Mouse (Mus musculus) liver, embryonic 11.5 days (tissue): ENCODE results near the gene Zfp777. TPM values are rescaled to one million over a fixed set of nuclear protein-coding genes. Genes with fewer than 3 reads are reported as not detected.

ENCODE experiments used
- ATAC-seq: fragments of 200-750 bp; cut with Nextera tagmentation; replicated peaks from 2 replicates; pipeline ENCODE4 v1.8.0; 2017; ENCODE audit warnings: moderate number of reproducible peaks, mild to moderate bottlenecking, moderate TSS enrichment, moderate library complexity; ENCODE audit not compliant: low FRiP score
- DNase-seq: peaks from one replicate; pipeline ENCODE4 v3.0.0-alpha.2; 2017; ENCODE audit warnings: low spot score
- H3K27ac ChIP-seq: fragments of 300-500 bp; sonication (generic); 2 replicates; pipeline ENCODE4 v1.5.1; 2014; ENCODE audit warnings: mild to moderate bottlenecking, low read depth, low read length, control low read depth
- H3K27me3 ChIP-seq: fragments of 300-500 bp; sonication (generic); replicated peaks from 2 replicates; pipeline ENCODE4 v1.6.1; 2014; ENCODE audit warnings: low read length, mixed read lengths; ENCODE audit not compliant: control insufficient read depth, insufficient read depth
- H3K36me3 ChIP-seq: fragments of 300-500 bp; sonication (generic); 2 replicates; pipeline ENCODE4 v1.6.1; 2014; ENCODE audit warnings: mild to moderate bottlenecking, low read length, moderate library complexity, mixed read lengths; ENCODE audit not compliant: control insufficient read depth, insufficient read depth
- H3K4me1 ChIP-seq: fragments of 300-500 bp; sonication (generic); replicated peaks from 2 replicates; pipeline ENCODE4 v1.6.1; 2014; ENCODE audit warnings: low read length, mixed read lengths; ENCODE audit not compliant: control insufficient read depth, insufficient read depth
- H3K4me2 ChIP-seq: fragments of 300-500 bp; sonication (generic); 2 replicates; pipeline ENCODE4 v1.6.1; 2014; ENCODE audit warnings: mild to moderate bottlenecking, control low read depth, moderate library complexity
- H3K4me3 ChIP-seq: fragments of 300-500 bp; sonication (generic); 2 replicates; pipeline ENCODE4 v1.5.1; 2014; ENCODE audit warnings: low read depth, low read length, control low read depth
- H3K9ac ChIP-seq: fragments of 300-500 bp; sonication (generic); 2 replicates; pipeline ENCODE4 v1.6.1; 2014; ENCODE audit warnings: low read depth, low read length, control low read depth
- H3K9me3 ChIP-seq: fragments of 300-500 bp; sonication (generic); 2 replicates; pipeline ENCODE4 v1.6.1; 2016; ENCODE audit warnings: low read length, inconsistent platforms, mixed read lengths; ENCODE audit not compliant: control insufficient read depth
- WGBS: fragments of 180-500 bp; shearing (Covaris S2); extraction: QIAGEN DNeasy Blood & Tissue Kit; methylation state at CpG from one replicate; pipeline ENCODE4 v1.1.7; 2014; 5-methylcytosine and 5-hydroxymethylcytosine counted together
- polyA plus RNA-seq: library from polyadenylated mRNA; unstranded; fragments of >200 nt; fragmentation: Nextera tagmentation; extraction: Ambion mirVana; gene quantifications from 2 replicates; pipeline ENCODE4 v1.2.1, GENCODE M21; 2014

Gene Zfp777
- polyA plus RNA-seq, 1 experiment from 2014 or later = 8.6 TPM

DNA sequence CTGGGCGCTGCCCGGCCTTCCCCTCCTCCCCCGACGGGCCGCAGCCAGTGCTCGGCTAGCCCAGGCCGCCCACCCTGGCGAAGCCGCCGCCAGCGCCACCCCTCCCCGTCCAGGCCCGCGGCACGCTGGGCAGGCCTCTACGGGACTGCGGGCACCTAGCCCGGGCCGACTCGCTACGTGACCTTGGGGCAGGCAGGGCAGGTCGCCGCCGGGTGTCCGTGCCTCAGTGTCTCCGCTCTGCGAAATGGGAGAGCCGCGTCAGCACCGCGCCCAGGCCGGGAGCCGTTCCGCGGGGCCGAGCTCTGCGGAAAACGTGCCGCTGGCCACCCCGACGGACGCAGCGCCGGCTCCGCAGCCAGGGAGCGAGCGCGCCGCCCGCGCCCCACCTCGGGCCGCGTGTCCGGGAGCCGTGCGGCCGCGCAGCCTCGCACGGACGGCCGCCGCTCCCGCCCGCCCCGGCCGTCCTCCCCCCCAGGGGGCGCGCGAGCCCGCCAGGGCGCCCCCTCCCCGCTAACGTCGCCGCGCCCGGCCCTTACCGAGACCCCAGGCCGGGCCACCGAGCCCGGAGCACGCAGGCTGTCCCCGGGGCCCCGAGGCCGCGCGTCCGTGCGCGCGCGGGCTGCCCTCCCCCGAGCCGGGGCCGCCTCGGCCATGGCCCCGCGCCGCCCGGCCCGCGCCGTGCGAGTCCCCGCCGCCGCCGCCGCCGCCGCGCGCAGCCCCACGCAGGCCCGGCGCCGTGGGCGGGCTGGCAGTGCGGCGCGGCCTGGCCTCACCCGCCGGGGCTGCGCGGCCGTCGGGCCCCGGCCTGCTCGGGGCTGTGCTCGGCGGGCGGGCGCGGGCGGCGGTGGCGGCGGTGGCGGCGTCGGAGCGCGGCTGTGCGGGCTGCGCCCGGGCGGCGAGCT is 1.0 kb downstream of the Zfp777 start:
- H3K9me3 ChIP-seq = no peaks in the 10 kb centered on the region
- no peaks in the 10 kb centered on the region for H3K27me3 ChIP-seq
- H3K4me2 ChIP-seq = peak overlapping the region; percentile 84
- DNase-seq = peak; percentile 75
- peak overlapping the region; percentile 93 for H3K9ac ChIP-seq
- peak overlapping the region; percentile 85 for H3K27ac ChIP-seq
- peak; percentile 56 for ATAC-seq
- peaks cover 15% of the 10 kb centered on the region for H3K36me3 ChIP-seq
- H3K4me1 ChIP-seq = peaks cover 8% of the 10 kb centered on the region
- WGBS = under 1% methylated on average over 113 of the region's 150 CpGs
- peak overlapping the region; percentile 91 for H3K4me3 ChIP-seq

DNA sequence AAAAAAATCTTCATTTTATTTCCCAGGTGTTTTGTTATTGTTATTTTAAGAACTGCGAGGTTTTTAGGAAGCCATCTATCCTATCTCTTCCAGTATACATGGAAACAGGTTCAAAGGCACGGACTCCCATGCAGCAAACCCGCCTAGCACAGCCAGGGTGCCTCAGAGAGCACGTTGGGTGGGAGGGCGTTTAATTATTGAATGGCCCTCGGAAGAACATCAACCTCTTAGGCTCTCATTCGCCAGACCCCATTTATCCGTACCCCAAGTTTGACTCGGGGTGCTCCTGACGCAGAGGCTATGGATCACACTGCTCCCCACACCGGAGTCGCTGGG is 1.6 kb downstream of the Zfp777 start:
- no peaks in the 10 kb centered on the region for H3K27me3 ChIP-seq
- H3K9ac ChIP-seq = peak overlapping the region; percentile 93
- peak overlapping the region; percentile 82 for H3K4me2 ChIP-seq
- H3K36me3 ChIP-seq = peaks cover 15% of the 10 kb centered on the region
- WGBS = 5% methylated on average over 12 of the region's 12 CpGs
- H3K4me1 ChIP-seq = peaks cover 8% of the 10 kb centered on the region
- H3K27ac ChIP-seq = peak overlapping the region; percentile 85; the same call in 1 of the 2 replicates
- no peak for DNase-seq
- ATAC-seq = peak; percentile 13; the same call in 1 of the 2 replicates
- no peaks in the 10 kb centered on the region for H3K9me3 ChIP-seq
- H3K4me3 ChIP-seq = peak overlapping the region; percentile 91

DNA sequence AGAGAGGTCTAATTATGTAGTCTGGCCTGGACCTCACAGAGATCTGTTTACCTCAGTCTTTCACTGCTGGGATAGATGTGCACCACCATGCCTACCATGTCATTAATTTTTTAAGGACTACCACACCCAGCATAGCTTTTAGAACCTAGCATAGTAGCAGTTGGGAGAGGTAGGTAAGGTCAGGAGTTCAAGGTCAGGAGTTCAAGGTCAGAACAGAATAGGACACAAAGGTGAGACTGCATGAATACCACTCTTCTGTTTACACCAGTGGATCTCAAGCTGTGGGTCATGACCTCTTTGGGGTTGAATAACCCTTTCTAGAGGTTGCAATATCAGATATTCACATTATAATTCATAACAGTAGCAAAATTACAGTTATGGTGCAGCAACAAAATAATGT is 16.1 kb downstream of the Zfp777 start:
- H3K9me3 ChIP-seq = no peaks in the 10 kb centered on the region
- H3K4me2 ChIP-seq = no peak overlapping the region
- ATAC-seq (no peak), DNase-seq (no peak)
- H3K9ac ChIP-seq = no peak overlapping the region
- H3K4me1 ChIP-seq = no peaks in the 10 kb centered on the region
- H3K4me3 ChIP-seq = no peak overlapping the region
- H3K27me3 ChIP-seq = no peaks in the 10 kb centered on the region
- peaks cover 37% of the 10 kb centered on the region for H3K36me3 ChIP-seq
- no peak overlapping the region for H3K27ac ChIP-seq

DNA sequence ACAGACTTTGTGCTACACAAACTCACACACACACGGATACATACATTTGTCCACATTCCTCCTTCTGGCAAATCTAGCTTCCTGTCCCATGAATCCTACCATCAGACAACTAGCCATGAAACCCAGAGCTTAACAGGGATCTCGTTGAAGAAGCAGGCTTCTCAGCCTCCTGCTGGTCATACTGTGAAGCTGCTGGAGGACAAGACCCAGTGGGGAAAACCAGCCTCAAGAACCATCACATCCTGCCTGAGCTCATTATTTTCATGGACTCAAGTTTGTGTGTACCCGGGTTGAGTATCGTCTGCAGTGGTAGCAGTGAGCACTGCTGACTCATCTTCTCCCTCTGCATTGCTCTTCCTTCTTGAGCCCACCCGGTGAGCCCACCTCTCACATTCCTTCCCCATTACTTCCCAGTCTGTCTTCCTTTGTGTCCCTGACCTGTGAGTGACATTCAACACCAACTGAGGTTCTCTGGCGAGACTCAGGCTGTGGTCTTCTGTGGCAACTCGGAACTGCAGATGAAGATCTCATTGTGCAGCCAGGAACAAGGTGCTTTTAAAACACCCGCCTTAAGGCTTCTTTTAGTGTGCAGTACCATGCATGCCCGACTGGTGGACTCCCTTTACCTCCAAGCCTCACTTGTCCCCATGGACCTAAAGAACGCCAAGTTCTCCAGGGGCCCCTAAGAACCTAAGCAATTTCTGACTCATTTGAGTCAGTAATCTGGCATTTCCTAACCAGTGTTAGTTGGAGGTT is 22.6 kb downstream of the Zfp777 start:
- ATAC-seq (no peak), DNase-seq (no peak)
- 88% methylated on average over 10 of the region's 10 CpGs for WGBS
- no peaks in the 10 kb centered on the region for H3K4me1 ChIP-seq
- H3K9me3 ChIP-seq = peaks cover 2% of the 10 kb centered on the region; the same call in 1 of the 2 replicates
- H3K27ac ChIP-seq = no peak overlapping the region
- no peaks in the 10 kb centered on the region for H3K27me3 ChIP-seq
- H3K9ac ChIP-seq = no peak overlapping the region
- H3K4me3 ChIP-seq = no peak overlapping the region
- H3K36me3 ChIP-seq = peaks cover 60% of the 10 kb centered on the region
- H3K4me2 ChIP-seq = no peak overlapping the region

- Histone ChIP-seq H3K9ac (no peak overlapping the region), H3K36me3 (peaks cover 60% of the 10 kb centered on the region), H3K9me3 (peaks cover 2% of the 10 kb centered on the region; the same call in 1 of the 2 replicates), H3K27ac (no peak overlapping the region), H3K27me3 (no peaks in the 10 kb centered on the region), H3K4me1 (no peaks in the 10 kb centered on the region), H3K4me2 (no peak overlapping the region), H3K4me3 (no peak overlapping the region)
- WGBS = 88% methylated on average over 21 of the region's 21 CpGs
- DNase-seq (no peak), ATAC-seq (no peak)
Observed at GRCm38 (mm10) chr6:48024994-48025345, 23.7 kb downstream of the Zfp777 start.

GRCm38 (mm10) chr6:48024330-48024993 is 24.2 kb downstream of the Zfp777 start:
- Histone ChIP-seq H3K27me3 (no peaks in the 10 kb centered on the region), H3K27ac (no peak overlapping the region), H3K4me1 (no peaks in the 10 kb centered on the region), H3K9ac (no peak overlapping the region), H3K4me2 (no peak overlapping the region), H3K36me3 (peaks cover 60% of the 10 kb centered on the region), H3K4me3 (no peak overlapping the region), H3K9me3 (peaks cover 2% of the 10 kb centered on the region; the same call in 1 of the 2 replicates)
- ATAC-seq = no peak
- WGBS = 89% methylated on average over 43 of the region's 43 CpGs
- no peak for DNase-seq

- DNase-seq (no peak), ATAC-seq (no peak)
- peaks cover 2% of the 10 kb centered on the region; the same call in 1 of the 2 replicates for H3K9me3 ChIP-seq
- no peaks in the 10 kb centered on the region for H3K4me1 ChIP-seq
- H3K27ac ChIP-seq = no peak overlapping the region
- peaks cover 48% of the 10 kb centered on the region for H3K36me3 ChIP-seq
- WGBS = 85% methylated on average over 2 of the region's 2 CpGs
- H3K4me3 ChIP-seq = no peak overlapping the region
- H3K27me3 ChIP-seq = no peaks in the 10 kb centered on the region
- H3K4me2 ChIP-seq = no peak overlapping the region
- no peak overlapping the region for H3K9ac ChIP-seq
Observed at GRCm38 (mm10) chr6:48022672-48023071, 26.0 kb downstream of the Zfp777 start.

GRCm38 (mm10) chr6:48021678-48022077 is 27.0 kb downstream of the Zfp777 start:
- H3K36me3 ChIP-seq = peaks cover 39% of the 10 kb centered on the region
- no peaks in the 10 kb centered on the region for H3K4me1 ChIP-seq
- no peak overlapping the region for H3K27ac ChIP-seq
- peaks cover 2% of the 10 kb centered on the region; the same call in 1 of the 2 replicates for H3K9me3 ChIP-seq
- no peak overlapping the region for H3K4me3 ChIP-seq
- no peak for ATAC-seq
- H3K27me3 ChIP-seq = no peaks in the 10 kb centered on the region
- 67% methylated on average over 1 of the region's 1 CpGs for WGBS
- no peak overlapping the region for H3K4me2 ChIP-seq
- no peak overlapping the region for H3K9ac ChIP-seq
- no peak for DNase-seq
